Mouse (Mus musculus): ENCODE results near the gene Stxbp5.

DNA sequence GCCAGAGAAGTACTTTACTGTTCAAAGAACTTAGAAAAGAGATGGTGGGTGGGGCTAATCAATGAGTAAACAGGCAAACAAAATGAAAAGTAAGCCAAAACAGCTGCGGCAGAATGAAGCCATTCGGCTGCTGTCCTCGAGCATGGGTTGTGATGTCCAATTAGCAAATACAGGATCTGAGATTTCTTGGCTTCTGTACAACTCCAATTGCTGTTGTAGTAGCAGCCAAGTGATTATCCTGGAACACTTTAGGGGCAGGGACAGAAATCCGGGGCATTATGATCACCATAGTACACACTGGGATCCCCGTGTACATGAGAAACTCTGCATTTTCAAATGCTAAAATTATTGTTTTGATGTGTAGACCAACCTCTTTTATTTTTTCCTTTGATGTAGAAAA is 11.5 kb upstream of the Stxbp5 start:
- TF ChIP-seq CTCF (IDR thresholded peaks at IDR 0.05 in 2 of 3, conservative IDR thresholded peaks at IDR 0.05 in 1 of 3; ENCODE audit: control insufficient read depth in 1 of 3, insufficient read depth in 1 of 3, low read depth in 2 of 3, low read length in 3 of 3, poor library complexity in 1 of 3, severe bottlenecking in 1 of 3) (no peak), GATA1 (IDR thresholded peaks at IDR 0.05; ENCODE audit: low read depth, low read length) (no peak), MYC (IDR thresholded peaks at IDR 0.05; ENCODE audit: low read depth, low read length) (no peak), UBTF (IDR thresholded peaks at IDR 0.05; ENCODE audit: borderline replicate concordance, insufficient read depth, low read depth, low read length) (no peak), POLR2AphosphoS2 (IDR thresholded peaks at IDR 0.05; ENCODE audit: low read length) (no peak), POLR2A (IDR thresholded peaks at IDR 0.05; ENCODE audit: control insufficient read depth in 1 of 2, insufficient read depth in 1 of 2, low read depth in 1 of 2, low read length in 2 of 2, poor library complexity in 1 of 2) (no peak), NELFE (IDR thresholded peaks at IDR 0.05; ENCODE audit: low read depth, low read length) (no peak), MAX (IDR thresholded peaks at IDR 0.05; ENCODE audit: low read length) (no peak), MXI1 (IDR thresholded peaks at IDR 0.05; ENCODE audit: low read depth, low read length) (no peak), CHD1 (IDR thresholded peaks at IDR 0.05; ENCODE audit: low read depth, low read length) (no peak)

All from MEL (cell line).